Mouse (Mus musculus) embryo, embryonic 10.5 days (tissue): ENCODE results near the gene Tex13b.
"Not testable (repeated sequence)": the region's sequence is repeated elsewhere in the genome, so short reads cannot be mapped to it uniquely, and the experiment has no call there.

ENCODE experiments used
- DNase-seq: peaks from one replicate; pipeline ENCODE4 v3.0.0-alpha.2; 2015; ENCODE audit warnings: low spot score

Gene Tex13b

DNA sequence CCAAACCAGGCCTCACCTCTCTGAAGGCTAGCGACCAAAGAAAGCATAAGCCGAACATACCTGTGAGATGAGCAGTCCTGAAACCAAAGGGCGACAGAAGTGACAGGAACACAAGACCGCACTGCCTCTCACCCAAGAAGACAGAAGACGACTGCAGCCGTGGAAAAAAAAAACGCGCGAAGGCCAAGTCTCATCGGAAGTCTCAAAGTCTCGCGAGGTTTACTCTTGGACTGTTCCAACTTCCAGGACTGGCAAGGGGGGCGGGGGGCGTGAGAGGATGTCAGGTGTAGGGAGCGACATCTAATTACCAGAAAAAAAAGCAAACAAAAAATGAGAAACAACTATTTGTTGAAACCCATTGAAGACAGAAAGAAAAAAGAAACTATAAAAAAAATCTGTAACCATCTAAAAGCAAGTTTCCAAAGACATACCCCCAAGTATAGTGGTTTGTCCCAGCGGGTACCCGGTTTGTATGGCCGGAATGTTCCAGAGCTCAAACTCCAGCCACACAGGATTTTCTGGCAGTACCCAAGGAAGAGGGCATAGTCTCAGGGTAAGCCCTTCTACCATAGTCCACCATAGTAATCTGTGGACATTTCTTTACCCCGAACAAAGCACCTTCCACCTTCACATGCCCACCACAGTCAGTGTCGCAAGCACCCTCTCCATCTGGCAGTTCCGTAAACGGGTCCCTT lies at the start of gene Tex13b:
Gene Tex13b, minus strand, starts transcription at position 122 of the 695 bp plus-strand sequence.
- no peak for DNase-seq

DNA sequence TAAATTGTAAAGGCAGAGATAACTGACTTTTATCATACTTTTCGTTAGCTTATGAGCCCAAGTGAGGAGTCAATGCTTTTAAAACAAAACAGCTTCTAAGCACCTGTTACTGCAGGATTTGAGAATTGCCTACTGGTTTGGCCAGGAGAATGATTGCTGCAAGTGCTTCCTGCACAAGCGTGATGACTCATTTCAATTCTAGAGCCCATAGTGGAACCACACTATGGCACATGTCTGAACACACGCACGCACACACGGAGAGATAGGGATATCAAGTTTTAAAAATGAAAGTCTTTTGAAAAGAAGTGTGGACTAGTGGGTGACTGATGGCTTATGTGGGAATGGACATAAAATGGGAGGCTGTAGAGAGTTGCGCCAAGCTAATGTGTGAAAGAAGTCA lies 49.5 kb upstream of the Tex13b start:
- no peak for DNase-seq

DNA sequence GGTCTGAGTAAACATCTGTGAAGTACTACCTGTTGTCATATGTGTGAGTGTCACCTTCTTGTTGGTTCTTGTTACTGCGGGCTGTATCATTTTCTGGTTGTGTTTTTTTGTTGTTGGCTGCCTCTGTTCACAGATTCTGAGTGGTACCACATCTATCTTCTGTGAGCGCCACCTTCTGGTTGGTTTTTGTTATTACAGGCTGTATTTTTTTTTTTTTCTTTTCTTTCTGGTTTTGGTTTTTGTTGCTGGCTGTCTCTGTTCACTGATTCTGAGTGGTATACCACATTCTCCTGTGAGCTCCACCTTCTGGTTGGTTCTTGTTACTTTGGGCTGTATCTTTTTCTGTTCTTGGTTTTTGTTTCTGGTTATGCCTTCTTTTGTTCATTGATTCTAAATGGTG lies 44.2 kb upstream of the Tex13b start:
- DNase-seq: peak; percentile 44

DNA sequence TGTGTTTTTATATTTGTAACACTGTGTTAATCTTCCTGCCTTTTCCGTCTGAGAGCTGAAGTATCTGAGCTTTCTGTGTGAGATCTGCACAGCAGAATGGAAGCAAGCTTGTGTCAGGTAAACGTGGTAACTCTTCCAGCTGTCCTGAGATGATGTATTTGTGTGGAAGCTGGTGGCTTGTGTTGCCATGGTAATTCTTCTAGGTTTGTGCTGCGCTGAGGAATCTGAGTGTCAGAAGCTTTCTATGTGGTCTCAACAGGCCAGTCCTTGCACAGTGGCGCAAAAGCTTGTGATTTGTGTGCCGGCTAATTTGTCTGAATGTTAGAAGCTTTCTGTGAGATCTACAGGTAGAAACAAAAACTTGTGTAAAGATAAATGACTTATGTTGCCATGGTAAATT lies 43.8 kb upstream of the Tex13b start:
- not testable (repeated sequence) for DNase-seq

DNA sequence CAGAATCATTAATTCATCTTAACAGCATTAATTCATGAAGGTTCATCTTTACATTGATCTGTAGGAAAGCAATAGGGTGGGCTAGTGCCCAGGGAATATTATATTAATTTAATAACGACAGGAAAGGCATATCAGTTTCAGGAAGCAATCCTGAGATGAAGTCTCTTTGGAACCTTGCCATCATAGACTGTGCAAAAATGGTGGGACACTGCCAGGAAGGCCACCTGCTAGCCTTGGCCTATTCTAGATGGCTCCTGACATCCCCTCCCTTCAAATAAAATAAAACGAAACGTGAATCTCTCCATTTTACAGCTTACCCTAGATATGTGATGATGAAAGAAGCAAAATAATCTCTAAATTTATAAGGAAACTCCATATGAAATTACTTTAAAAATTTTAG lies 41.3 kb upstream of the Tex13b start:
- no peak for DNase-seq

DNA sequence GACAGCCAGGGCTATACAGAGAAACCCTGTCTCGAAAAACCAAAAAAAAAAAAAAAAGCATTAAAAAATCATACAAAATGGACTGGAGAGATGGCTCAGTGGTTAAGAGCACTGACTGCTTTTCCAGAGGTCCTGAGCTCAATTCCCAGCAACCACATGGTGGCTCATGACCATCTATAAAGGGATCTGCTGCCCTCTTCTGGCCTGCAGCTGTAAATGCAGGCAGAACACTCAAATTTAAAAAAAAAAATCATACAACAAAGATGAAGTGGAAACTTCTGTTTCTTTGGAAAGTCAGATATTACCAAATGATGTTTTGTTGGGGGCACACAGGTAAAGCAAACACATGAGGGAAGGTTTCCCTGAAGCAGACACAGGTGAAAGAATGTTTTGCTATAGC lies 32.2 kb upstream of the Tex13b start:
- not testable (repeated sequence) for DNase-seq

DNA sequence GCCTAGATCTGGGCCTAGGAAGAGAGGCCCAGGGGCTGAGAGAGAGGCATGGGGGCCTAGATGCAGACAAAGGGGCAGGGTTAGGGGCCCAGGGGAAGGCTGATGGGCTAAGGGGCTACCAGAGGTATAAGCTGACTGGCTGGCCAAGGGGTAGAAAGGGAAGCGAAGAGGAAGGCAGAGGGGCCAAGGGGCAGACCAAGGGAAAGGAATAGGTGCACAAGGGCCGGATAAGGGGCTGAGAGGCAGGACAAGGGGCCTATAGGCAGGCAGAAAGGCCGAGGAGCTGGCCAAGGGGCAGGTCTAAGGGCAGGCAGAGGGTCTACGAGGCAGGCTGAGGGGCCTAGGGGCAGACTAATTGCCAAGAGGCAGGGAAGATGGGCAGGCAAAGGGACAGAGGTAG lies 26.7 kb upstream of the Tex13b start:
- no peak for DNase-seq

DNA sequence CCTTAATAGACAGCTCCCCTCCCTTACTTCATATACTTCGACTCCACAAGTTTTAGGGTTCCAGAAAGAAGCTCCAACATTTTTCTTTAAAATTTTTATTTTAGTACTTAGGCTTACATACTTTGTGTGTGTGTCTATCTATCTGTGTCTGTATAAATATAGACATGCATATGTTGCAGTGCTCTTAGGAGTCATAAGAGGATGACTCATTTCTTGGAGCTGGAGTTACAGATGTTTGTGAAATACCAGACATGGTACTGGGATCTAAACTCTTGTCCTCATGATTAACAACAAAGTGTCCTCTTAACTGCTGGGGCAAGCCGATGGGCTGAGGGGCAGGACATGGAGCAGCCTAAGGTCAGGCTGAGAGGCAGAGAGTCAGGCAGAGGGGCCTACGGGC lies 24.8 kb upstream of the Tex13b start:
- no peak for DNase-seq

DNA sequence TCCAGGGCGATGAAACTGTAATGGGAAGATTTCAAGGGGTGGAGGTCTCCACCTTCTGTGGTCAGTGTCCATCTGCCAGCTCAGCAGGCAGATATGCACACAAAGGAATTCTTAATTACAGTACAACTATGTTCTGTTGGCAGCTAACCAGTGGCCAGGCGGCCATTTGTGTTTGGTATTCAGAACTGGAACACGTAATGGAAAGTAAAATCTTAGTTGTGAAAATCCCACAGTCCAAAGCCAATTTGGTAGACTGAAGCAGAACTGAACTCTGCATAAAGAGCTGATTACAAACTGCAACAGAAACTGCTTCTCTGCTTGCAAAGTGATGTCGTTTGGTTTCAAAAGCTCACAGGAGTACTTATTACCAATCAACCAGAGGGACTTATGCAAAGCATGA lies 18.5 kb upstream of the Tex13b start:
- DNase-seq: no peak

DNA sequence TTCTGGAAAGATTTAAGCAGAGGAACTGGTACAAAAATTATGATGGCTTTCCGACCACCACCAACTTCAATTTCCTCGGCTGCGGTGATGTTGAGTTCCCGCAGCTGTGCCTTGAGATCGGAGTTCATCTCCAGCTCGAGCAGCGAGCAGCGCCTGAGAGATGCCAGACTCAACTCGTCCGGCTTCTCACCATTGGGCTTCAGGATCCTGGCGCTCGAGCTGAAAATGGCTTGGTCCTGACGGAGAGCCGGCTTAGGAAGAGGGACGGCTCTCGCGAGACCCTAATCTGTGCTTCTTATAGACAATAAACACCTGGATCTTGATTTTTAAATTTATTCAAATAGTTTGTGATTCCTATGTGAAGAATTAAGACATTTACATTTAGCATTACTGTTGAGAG lies 9.1 kb upstream of the Tex13b start:
- no peak for DNase-seq

DNA sequence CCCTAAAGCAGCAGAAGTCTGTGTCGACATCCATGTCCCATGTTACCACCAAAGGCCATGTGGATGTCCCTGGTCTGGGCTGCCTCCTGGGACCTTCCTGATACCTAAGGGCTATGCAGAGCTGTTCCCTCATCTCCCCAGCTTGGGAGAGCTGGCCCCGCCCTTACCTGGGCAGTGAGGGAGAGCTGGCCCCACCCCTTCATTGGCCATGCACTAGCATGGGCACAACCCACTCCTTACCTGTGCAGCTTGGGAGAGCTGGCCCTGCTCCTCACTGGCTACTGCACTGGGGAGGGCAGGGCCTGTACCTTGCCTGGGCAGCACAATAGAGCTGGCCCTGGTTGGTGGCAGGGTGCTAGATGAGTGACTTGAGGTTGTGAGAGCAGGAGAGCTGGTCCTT lies 7.9 kb downstream of the Tex13b start:
- DNase-seq: no peak

DNA sequence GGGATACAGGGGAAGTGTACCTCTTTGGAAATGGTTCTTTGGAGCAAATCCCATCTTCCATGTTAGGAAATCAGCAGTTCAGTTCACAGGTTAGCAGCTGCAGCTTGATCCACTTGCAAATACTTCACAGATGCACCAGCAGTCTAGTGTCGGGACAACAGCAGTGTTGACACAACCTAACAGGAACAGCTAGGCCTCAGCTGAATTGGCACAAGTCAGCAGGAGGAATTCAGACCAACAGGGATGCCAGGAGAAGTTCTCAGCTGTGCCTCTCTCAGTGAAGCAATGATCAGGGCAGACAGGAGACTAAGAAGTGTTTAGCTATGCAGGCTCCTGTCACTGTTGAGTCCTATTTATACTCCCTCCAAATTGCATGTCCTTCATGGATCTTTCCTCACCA lies 43.4 kb downstream of the Tex13b start:
- no peak for DNase-seq
